Mouse (Mus musculus): ENCODE results near the gene Rnf123. TPM values are rescaled to one million over a fixed set of nuclear protein-coding genes. Genes with fewer than 3 reads are reported as not detected.
A peak's percentile ranks its signal among the peaks of the same experiment; 100 is the strongest.

The Rnf123 gene
- polyA plus RNA-seq, 1 experiment from 2014 or later, result 54.7 TPM

- ATAC-seq (replicated peaks), result no peak
- Histone ChIP-seq H3K36me3 (replicated peaks) (peaks cover 3% of the 10 kb centered on the region; the same call in 1 of the 2 replicates), H3K27me3 (replicated peaks) (no peaks in the 10 kb centered on the region), H3K9ac (no peak overlapping the region), H3K4me2 (no peak overlapping the region), H3K4me3 (no peak overlapping the region), H3K4me1 (0 out of 2 replicates have a peak, but pooled peaks cover 4% of the 10 kb centered on the region), H3K27ac (no peak overlapping the region), H3K9me3 (no peaks in the 10 kb centered on the region)
- WGBS, result 56% methylated on average over 9 of the region's 9 CpGs
Measured at GRCm38 (mm10) chr9:108072481-108072924, 10.6 kb downstream of the Rnf123 start.

GRCm38 (mm10) chr9:108071801-108072200 lies 11.3 kb downstream of the Rnf123 start:
- no peaks in the 10 kb centered on the region for H3K9me3 ChIP-seq
- H3K4me1 ChIP-seq, result 0 out of 2 replicates have a peak, but pooled peaks cover 4% of the 10 kb centered on the region
- WGBS, result 82% methylated on average over 4 of the region's 4 CpGs
- no peak overlapping the region for H3K4me3 ChIP-seq
- H3K4me2 ChIP-seq, result no peak overlapping the region
- ATAC-seq (replicated peaks), result no peak
- peaks cover 3% of the 10 kb centered on the region; the same call in 1 of the 2 replicates for H3K36me3 ChIP-seq (replicated peaks)
- H3K27ac ChIP-seq, result no peak overlapping the region
- no peak overlapping the region for H3K9ac ChIP-seq
- H3K27me3 ChIP-seq (replicated peaks), result no peaks in the 10 kb centered on the region

GRCm38 (mm10) chr9:108069529-108069928 lies 13.6 kb downstream of the Rnf123 start:
- no peak for ATAC-seq (replicated peaks)
- WGBS, result 92% methylated on average over 7 of the region's 7 CpGs
- Histone ChIP-seq H3K4me3 (no peak overlapping the region), H3K27ac (no peak overlapping the region), H3K4me2 (no peak overlapping the region), H3K9me3 (no peaks in the 10 kb centered on the region), H3K9ac (no peak overlapping the region), H3K36me3 (replicated peaks) (peaks cover 3% of the 10 kb centered on the region; the same call in 1 of the 2 replicates), H3K27me3 (replicated peaks) (no peaks in the 10 kb centered on the region), H3K4me1 (0 out of 2 replicates have a peak, but pooled peaks cover 4% of the 10 kb centered on the region)

GRCm38 (mm10) chr9:108069007-108069406 lies 14.1 kb downstream of the Rnf123 start:
- 86% methylated on average over 9 of the region's 9 CpGs for WGBS
- Histone ChIP-seq H3K27me3 (replicated peaks) (no peaks in the 10 kb centered on the region), H3K27ac (no peak overlapping the region), H3K9ac (no peak overlapping the region), H3K4me3 (no peak overlapping the region), H3K4me2 (no peak overlapping the region), H3K4me1 (0 out of 2 replicates have a peak, but pooled peaks cover 4% of the 10 kb centered on the region), H3K9me3 (no peaks in the 10 kb centered on the region), H3K36me3 (replicated peaks) (peaks cover 3% of the 10 kb centered on the region; the same call in 1 of the 2 replicates)
- ATAC-seq (replicated peaks), result no peak

GRCm38 (mm10) chr9:108067900-108068299 lies 15.2 kb downstream of the Rnf123 start:
- Histone ChIP-seq H3K27me3 (replicated peaks) (no peaks in the 10 kb centered on the region), H3K4me2 (no peak overlapping the region), H3K4me1 (no peaks in the 10 kb centered on the region), H3K9ac (no peak overlapping the region), H3K4me3 (no peak overlapping the region), H3K36me3 (replicated peaks) (peaks cover 13% of the 10 kb centered on the region; the same call in 1 of the 2 replicates), H3K27ac (no peak overlapping the region), H3K9me3 (no peaks in the 10 kb centered on the region)
- 21% methylated on average over 8 of the region's 8 CpGs for WGBS
- ATAC-seq (replicated peaks), result 0 out of 2 replicates have a peak, but pooled peaks have one; percentile 58

- no peak overlapping the region for H3K4me2 ChIP-seq
- H3K27me3 ChIP-seq (replicated peaks), result no peaks in the 10 kb centered on the region
- 78% methylated on average over 7 of the region's 7 CpGs for WGBS
- H3K9ac ChIP-seq, result no peak overlapping the region
- H3K4me3 ChIP-seq, result no peak overlapping the region
- no peak overlapping the region for H3K27ac ChIP-seq
- H3K36me3 ChIP-seq (replicated peaks), result peaks cover 13% of the 10 kb centered on the region; the same call in 1 of the 2 replicates
- no peak for ATAC-seq (replicated peaks)
- H3K9me3 ChIP-seq, result no peaks in the 10 kb centered on the region
- H3K4me1 ChIP-seq, result no peaks in the 10 kb centered on the region
Measured at GRCm38 (mm10) chr9:108067199-108067598, 15.9 kb downstream of the Rnf123 start.

- no peak for ATAC-seq (replicated peaks)
- Histone ChIP-seq H3K4me3 (no peak overlapping the region), H3K9me3 (no peaks in the 10 kb centered on the region), H3K36me3 (replicated peaks) (peaks cover 10% of the 10 kb centered on the region; the same call in 1 of the 2 replicates), H3K4me1 (no peaks in the 10 kb centered on the region), H3K27me3 (replicated peaks) (no peaks in the 10 kb centered on the region), H3K27ac (no peak overlapping the region), H3K4me2 (no peak overlapping the region), H3K9ac (no peak overlapping the region)
- 43% methylated on average over 5 of the region's 5 CpGs for WGBS
Measured at GRCm38 (mm10) chr9:108065491-108066011, 17.6 kb downstream of the Rnf123 start.

- no peak overlapping the region for H3K27ac ChIP-seq
- no peaks in the 10 kb centered on the region for H3K9me3 ChIP-seq
- WGBS, result 90% methylated on average over 12 of the region's 12 CpGs
- no peak for ATAC-seq (replicated peaks)
- H3K4me2 ChIP-seq, result no peak overlapping the region
- H3K9ac ChIP-seq, result no peak overlapping the region
- H3K4me3 ChIP-seq, result no peak overlapping the region
- H3K27me3 ChIP-seq (replicated peaks), result no peaks in the 10 kb centered on the region
- no peaks in the 10 kb centered on the region for H3K4me1 ChIP-seq
- H3K36me3 ChIP-seq (replicated peaks), result peaks cover 18% of the 10 kb centered on the region; the same call in 1 of the 2 replicates
Measured at GRCm38 (mm10) chr9:108063361-108063760, 19.8 kb downstream of the Rnf123 start.

GRCm38 (mm10) chr9:108062142-108062541 lies 21.0 kb downstream of the Rnf123 start:
- no peak overlapping the region for H3K4me2 ChIP-seq
- H3K27me3 ChIP-seq (replicated peaks), result no peaks in the 10 kb centered on the region
- H3K9me3 ChIP-seq, result no peaks in the 10 kb centered on the region
- H3K4me1 ChIP-seq, result no peaks in the 10 kb centered on the region
- WGBS, result 78% methylated on average over 3 of the region's 3 CpGs
- no peak for ATAC-seq (replicated peaks)
- no peak overlapping the region for H3K4me3 ChIP-seq
- H3K36me3 ChIP-seq (replicated peaks), result peaks cover 23% of the 10 kb centered on the region; the same call in 1 of the 2 replicates
- no peak overlapping the region for H3K27ac ChIP-seq
- H3K9ac ChIP-seq, result no peak overlapping the region; the same call in 1 of the 2 replicates

- Histone ChIP-seq H3K4me2 (no peak overlapping the region), H3K36me3 (replicated peaks) (peaks cover 32% of the 10 kb centered on the region; the same call in 1 of the 2 replicates), H3K27me3 (replicated peaks) (no peaks in the 10 kb centered on the region), H3K4me1 (peaks cover under 1% of the 10 kb centered on the region; the same call in 1 of the 2 replicates), H3K4me3 (no peak overlapping the region), H3K27ac (no peak overlapping the region), H3K9ac (no peak overlapping the region), H3K9me3 (no peaks in the 10 kb centered on the region)
- ATAC-seq (replicated peaks), result no peak
- 93% methylated on average over 9 of the region's 9 CpGs for WGBS
Measured at GRCm38 (mm10) chr9:108058291-108058690, 24.9 kb downstream of the Rnf123 start.

GRCm38 (mm10) chr9:108057262-108057562 lies 25.9 kb downstream of the Rnf123 start:
- H3K4me2 ChIP-seq, result no peak overlapping the region
- H3K27me3 ChIP-seq (replicated peaks), result no peaks in the 10 kb centered on the region
- no peak overlapping the region for H3K4me3 ChIP-seq
- 92% methylated on average over 5 of the region's 5 CpGs for WGBS
- H3K9me3 ChIP-seq, result no peaks in the 10 kb centered on the region
- H3K9ac ChIP-seq, result no peak overlapping the region
- ATAC-seq (replicated peaks), result no peak
- H3K36me3 ChIP-seq (replicated peaks), result peaks cover 28% of the 10 kb centered on the region; the same call in 1 of the 2 replicates
- no peak overlapping the region for H3K27ac ChIP-seq
- H3K4me1 ChIP-seq, result peaks cover 11% of the 10 kb centered on the region; the same call in 1 of the 2 replicates

- 81% methylated on average over 28 of the region's 28 CpGs for WGBS
- Histone ChIP-seq H3K4me2 (no peak overlapping the region), H3K9me3 (no peaks in the 10 kb centered on the region), H3K27me3 (replicated peaks) (no peaks in the 10 kb centered on the region), H3K4me3 (no peak overlapping the region), H3K4me1 (peaks cover 11% of the 10 kb centered on the region; the same call in 1 of the 2 replicates), H3K27ac (no peak overlapping the region), H3K36me3 (replicated peaks) (peaks cover 28% of the 10 kb centered on the region; the same call in 1 of the 2 replicates), H3K9ac (no peak overlapping the region)
- ATAC-seq (replicated peaks), result no peak
Measured at GRCm38 (mm10) chr9:108056361-108057261, 26.5 kb downstream of the Rnf123 start.
